Mouse (Mus musculus) embryonic stem cell, embryonic (primary cell): ENCODE results near the gene Pla1a.

Experiments used
- CTCF ChIA-PET, 4 experiments: fragments of 300-600 bp in 2 of 4; fragments of 350-600 bp in 2 of 4; sonication (Branson Sonifier 250); formaldehyde crosslinking; loops; one replicate each; lab custom pipeline; 2022; ENCODE audit warnings: inconsistent platforms in 2 of 4; lab: Charles Lee
- POLR2A ChIA-PET, 4 experiments: fragments of 300-600 bp in 2 of 4; fragments of 350-600 bp in 2 of 4; sonication (Branson Sonifier 250); formaldehyde crosslinking; loops; one replicate each; lab custom pipeline; 2022; ENCODE audit warnings: antibody characterized with exemption in 4 of 4, inconsistent platforms in 1 of 4; lab: Charles Lee

Gene Pla1a

DNA sequence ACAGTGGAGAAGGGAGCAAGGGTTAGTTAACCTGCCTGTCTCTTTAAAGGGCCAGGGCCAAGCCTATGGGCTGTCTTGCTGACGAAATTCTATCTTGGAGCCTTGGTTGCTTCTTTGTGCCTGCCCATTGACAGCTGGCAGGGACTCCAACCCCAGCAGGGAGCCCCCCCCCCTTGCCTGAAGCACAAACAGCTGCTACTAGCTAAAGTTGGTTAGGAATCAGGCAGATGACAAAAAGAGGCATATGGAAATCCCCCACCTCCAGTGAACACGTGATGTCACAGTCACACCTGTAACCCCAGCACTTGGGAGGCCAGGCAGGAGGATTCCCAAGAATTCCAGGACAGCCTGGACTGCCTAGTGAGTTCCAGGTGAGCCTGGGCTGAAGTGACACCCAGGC lies 72.6 kb downstream of the Pla1a start:
- POLR2A ChIA-PET = interaction anchor here in 3 of 4 experiments (0.6 to 1.8 kb wide), 10 partner anchors 8 to 123 kb away, joined by 3 to 5 read pairs (median 4); no protein-coding TSS in a partner anchor
- CTCF ChIA-PET = interaction anchor here in 2 of 4 experiments (0.6 to 1.0 kb wide), 2 partner anchors 81 to 123 kb away, joined by 3 to 7 read pairs; no protein-coding TSS in a partner anchor

DNA sequence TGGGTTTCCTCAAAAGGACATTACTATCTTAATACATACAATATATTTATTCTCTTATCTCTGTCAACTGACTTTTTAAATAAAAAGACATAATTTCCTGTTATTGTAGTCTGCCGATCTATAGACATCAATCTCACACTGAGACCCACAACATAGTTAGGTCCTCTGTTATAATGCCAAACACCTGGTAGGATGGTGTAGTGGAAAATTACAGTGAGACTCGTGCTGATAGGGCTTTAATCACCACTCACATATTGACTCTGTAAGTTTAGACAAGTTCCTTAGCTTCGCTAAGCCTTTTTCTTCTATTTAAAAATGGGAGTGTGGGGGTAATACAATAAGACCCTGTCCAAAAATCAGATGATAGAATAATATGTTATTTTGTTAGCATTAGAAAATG lies 73.1 kb downstream of the Pla1a start:
- ChIA-PET CTCF (interaction anchor here in 1 of 4 experiments (0.7 kb wide), 1 partner anchor 27 kb away, joined by 7 read pairs; no protein-coding TSS in a partner anchor), POLR2A (interaction anchor here (0.6 to 1.8 kb wide), 8 partner anchors 10 to 123 kb away, joined by 3 to 5 read pairs (median 4); no protein-coding TSS in a partner anchor)

DNA sequence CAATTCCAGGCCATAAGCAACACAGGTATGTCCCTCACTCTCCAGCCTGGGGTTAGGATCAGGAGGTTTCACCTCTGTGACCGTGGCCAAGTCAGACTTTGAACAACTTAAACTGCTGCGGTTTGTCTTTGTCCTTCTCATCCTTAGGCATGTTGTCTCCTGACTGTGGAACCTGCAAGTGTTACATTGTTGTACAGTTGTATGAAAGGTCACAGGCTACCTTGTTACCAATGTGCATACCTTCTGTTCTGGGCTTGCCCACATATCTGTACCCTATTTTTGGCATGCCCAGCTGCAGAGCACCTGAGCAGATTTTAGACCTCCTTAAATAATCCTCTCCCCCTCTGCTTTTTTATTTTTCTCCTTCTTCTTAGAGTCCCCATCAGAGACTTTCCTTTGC lies 73.7 kb downstream of the Pla1a start:
- ChIA-PET CTCF (interaction anchor here in 1 of 4 experiments (0.7 kb wide), 1 partner anchor 27 kb away, joined by 7 read pairs; no protein-coding TSS in a partner anchor), POLR2A (interaction anchor here in 2 of 4 experiments (0.5 to 1.7 kb wide), 2 partner anchors 69 to 97 kb away, joined by 5 read pairs; no protein-coding TSS in a partner anchor)

DNA sequence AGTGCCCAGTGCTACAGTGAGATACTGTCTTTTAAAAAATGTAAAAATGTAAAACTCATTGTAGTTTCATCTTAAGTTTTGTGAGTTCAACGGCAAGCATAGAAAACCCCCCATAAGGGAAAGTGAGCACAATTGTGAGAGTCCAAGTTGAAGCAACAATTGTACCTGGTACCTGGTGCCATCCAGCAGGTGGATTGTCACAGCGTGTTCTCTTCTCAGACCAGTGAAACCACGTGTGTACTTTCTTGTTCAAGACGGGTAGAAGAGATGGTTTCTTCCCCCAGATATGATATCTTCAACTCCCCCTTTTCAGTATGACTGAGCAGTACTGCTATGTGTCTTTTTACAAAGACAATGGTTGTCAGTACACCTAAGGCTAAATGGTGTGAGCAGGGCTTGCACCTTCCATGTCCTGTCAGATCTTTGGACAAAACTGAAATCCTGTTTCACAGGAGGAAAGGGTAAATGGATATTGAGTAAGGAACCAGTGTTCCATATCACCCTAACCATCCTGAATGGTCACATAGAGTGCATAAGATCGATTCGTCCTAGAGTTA lies 74.6 kb downstream of the Pla1a start:
- POLR2A ChIA-PET = interaction anchor here in 1 of 4 experiments (0.6 kb wide), 1 partner anchor 87 kb away, joined by 3 read pairs; no protein-coding TSS in a partner anchor
- CTCF ChIA-PET = no interaction called here

DNA sequence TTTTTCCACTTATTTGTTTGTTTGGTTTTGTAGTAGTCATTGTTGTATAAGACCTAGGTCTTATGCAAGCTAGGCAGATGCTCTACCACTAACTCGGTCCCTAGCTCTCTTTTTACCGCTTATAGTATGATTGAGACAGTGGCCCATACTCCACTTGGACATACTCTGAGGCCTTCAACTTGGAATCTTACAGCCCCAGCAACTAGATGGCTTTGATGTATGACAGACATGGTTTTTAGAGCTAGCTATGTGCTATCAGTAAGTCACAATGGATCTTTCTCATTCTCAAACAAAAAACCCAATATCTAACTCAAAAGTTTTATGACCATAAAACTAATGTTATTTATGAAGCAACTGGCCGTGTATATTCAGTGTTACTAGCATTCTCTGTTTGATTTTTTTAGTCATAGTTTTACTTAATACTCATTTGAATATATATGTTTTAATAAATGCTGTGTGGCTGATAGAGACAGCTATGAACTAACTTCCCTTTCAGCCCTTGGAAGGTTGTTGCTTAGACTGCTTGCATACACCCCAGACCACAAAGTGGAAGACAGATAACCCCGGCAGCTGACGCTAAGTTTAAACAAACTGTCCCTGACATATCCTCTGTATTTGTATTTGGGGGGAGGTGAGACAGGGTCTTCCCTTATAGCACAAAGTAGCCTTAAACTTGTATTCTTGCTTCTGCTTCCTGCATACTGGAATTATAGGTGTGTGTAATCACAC lies 78.6 kb downstream of the Pla1a start:
- POLR2A ChIA-PET = interaction anchor here in 3 of 4 experiments (0.5 to 1.5 kb wide), 13 partner anchors 13 to 217 kb away, joined by 3 to 5 read pairs (median 3); partner anchors contain the start of genes Cd80 (in 1 of the 3) and Maats1 (in 1 of the 3)

DNA sequence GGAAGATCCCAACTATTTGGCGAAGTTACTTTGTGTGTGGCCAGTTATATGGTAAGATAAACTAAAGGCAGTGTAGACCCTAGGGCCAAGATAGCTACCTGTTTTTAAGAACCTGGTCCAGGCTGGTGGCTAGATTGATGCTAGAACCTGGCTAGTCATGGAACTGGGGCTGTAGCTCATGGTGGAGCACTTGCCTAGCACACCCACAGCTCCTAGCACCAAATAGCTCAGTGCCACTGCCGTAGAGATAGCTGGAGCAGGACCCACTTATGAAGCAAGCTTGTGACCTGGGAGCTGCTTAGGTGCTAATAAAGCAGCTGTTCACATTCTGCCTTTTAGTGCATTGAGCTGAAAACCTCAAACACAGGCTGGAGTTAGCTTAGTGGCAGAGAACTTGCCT lies 79.3 kb downstream of the Pla1a start:
- POLR2A ChIA-PET = interaction anchor here in 3 of 4 experiments (0.5 to 1.5 kb wide), 12 partner anchors 12 to 204 kb away, joined by 3 to 5 read pairs (median 3); partner anchors contain the start of gene Cd80 (in 1 of the 3)
- CTCF ChIA-PET = interaction anchor here in 2 of 4 experiments (0.7 to 1.1 kb wide), 2 partner anchors 130 to 151 kb away, joined by 3 read pairs; no protein-coding TSS in a partner anchor

More for the DNA sequence above, 78.6 kb downstream of the Pla1a start:
- CTCF ChIA-PET = interaction anchor here in 2 of 4 experiments (0.7 to 1.1 kb wide), 2 partner anchors 129 to 150 kb away, joined by 3 read pairs; no protein-coding TSS in a partner anchor

DNA sequence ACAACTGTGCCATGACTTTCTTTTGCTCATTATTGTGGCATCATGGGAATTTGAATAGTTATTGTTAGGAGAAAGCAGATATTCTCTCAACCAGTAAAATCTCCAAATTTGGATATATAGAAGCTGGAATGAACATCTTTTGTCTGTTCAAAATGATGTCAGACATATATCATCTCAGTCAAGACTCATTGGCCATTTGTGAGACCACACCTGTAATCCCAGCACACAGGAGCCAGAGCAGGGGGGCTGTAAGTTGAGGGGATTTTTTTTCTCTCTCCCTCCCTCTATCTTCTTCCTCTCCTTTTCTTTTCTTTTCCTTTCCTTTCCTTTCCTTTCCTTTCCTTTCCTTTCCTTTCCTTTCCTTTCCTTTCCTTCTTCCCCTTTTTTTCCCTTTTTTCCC lies 80.1 kb downstream of the Pla1a start:
- POLR2A ChIA-PET = interaction anchor here in 3 of 4 experiments (0.6 to 1.2 kb wide), 5 partner anchors 11 to 205 kb away, joined by 3 to 4 read pairs (median 3); no protein-coding TSS in a partner anchor
- CTCF ChIA-PET = no interaction called here

DNA sequence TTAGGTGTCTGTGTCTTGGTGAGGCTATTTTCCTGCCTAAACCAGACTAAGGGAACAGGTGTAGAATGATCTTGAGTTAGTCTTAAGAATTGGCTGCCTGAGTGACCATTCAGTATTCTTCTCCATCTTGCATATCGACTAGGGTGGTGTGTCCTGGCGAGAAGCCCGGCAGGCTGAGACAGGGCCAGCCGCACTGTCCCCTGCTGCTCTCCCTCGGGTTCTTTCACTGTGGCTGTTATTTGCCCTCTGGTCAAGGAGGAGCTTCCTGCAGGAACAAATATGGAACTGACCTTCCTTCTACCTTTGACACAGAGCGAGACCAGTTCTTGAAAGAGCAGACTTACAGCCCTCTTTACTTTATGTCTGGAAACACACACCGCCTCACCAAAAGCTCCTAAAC lies 80.9 kb downstream of the Pla1a start:
- ChIA-PET CTCF (interaction anchor here in 1 of 4 experiments (0.9 kb wide), 1 partner anchor 154 kb away, joined by 3 read pairs; no protein-coding TSS in a partner anchor), POLR2A (interaction anchor here in 3 of 4 experiments (0.9 to 1.0 kb wide), 5 partner anchors 9 to 131 kb away, joined by 3 to 4 read pairs (median 3); no protein-coding TSS in a partner anchor)

DNA sequence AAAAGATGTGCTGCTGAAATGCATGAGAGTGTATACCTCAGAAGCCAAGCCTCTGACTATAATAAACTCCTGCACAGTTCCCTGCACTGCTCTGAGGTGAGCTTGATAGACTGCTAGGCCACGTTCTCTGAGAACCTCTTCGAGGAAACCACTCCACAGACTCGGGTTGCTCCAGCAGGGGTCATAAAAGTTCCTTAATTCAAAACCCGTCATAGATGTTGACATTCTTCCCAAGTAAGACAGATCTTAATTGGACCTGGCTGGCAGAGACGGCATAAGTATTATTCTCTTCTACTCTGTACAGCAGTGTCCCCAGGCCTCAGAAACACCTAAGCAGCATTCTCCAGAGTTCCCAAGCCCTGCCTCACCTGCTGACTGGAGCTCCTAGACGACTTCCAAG lies 82.0 kb downstream of the Pla1a start:
- ChIA-PET POLR2A (interaction anchor here in 2 of 4 experiments (0.8 to 2.1 kb wide), 3 partner anchors 9 to 125 kb away, joined by 3 to 8 read pairs (median 3); no protein-coding TSS in a partner anchor), CTCF (no interaction called here)

DNA sequence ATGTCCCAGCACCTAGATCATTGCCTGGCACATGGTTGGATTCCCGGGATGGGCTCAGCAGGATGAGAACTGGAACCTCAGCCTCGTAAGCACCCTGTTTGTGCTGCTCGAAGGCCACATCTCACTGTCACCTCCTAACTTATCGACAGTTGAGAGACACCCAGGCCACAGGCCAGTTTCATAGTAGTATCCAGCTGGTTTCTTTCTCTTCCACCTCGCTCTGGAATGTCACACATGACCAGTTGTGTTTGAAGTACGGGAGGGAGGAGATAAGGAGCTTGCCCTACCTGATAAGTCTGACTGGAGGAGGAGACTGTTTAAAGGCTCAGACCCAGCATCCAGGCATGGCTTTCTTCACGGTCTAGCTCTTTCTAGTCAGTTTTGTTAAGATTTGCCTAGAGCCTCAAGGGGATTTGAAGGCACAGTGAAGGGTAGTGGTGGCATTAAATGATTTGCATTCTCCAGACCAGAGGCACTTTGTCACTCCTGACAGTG lies 82.5 kb downstream of the Pla1a start:
- CTCF ChIA-PET = interaction anchor here in 3 of 4 experiments (0.6 to 1.5 kb wide), 3 partner anchors 67 to 156 kb away, joined by 4 to 19 read pairs (median 4); no protein-coding TSS in a partner anchor
- POLR2A ChIA-PET = interaction anchor here in 2 of 4 experiments (0.6 to 2.1 kb wide), 6 partner anchors 9 to 383 kb away, joined by 3 to 8 read pairs (median 3); no protein-coding TSS in a partner anchor

DNA sequence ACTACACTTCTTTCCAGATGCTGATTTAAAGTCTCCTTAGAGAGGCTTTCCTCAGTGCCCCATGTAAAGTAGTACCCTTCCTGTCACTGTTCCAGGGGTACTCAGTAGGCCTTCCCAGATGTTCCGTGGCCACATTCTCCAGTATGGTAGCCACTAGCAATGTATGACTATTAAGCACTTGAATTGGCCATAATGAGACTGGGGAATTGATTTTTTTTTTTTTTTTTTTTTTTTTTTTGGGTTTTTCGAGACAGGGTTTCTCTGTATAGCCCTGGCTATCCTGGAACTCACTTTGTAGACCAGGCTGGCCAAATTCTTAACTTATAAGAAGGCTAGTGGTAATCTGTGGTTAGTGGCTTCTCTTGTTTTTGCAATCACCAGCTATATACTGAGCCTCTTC lies 83.1 kb downstream of the Pla1a start:
- POLR2A ChIA-PET = interaction anchor here in 3 of 4 experiments (0.6 to 2.1 kb wide), 9 partner anchors 8 to 382 kb away, joined by 3 to 8 read pairs (median 3); no protein-coding TSS in a partner anchor
- CTCF ChIA-PET = interaction anchor here in 3 of 4 experiments (0.6 to 1.5 kb wide), 3 partner anchors 68 to 157 kb away, joined by 4 to 19 read pairs (median 4); no protein-coding TSS in a partner anchor

DNA sequence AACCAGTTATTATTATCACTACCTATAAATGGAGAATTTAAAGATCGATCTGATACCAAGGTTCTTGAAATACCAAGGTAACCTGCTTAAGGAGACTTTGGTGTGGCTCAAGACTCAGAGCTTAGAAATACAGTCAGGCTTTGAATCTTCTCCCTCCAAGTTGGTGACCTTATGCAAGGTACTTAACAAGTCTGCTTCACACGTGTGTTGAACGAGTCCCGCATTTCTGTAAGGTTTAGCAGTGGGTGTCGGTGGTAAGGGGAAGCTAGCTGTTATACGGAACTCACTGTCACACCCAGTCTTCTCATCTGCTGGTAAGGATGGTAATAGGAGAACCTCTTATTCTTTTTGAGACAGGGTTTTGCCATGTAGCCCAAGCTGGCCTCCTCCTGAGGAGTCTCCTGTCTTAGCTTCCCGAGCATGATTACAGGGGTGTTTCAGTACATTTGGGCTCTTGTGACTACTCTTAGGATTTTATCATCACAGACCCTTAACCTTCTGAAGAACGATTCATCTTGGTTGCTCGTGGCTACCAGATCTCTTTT lies 84.7 kb downstream of the Pla1a start:
- CTCF ChIA-PET = interaction anchor here in 1 of 4 experiments (1.5 to 4.7 kb wide), 2 partner anchors 124 to 135 kb away, joined by 3 to 23 read pairs; no protein-coding TSS in a partner anchor
- POLR2A ChIA-PET = interaction anchor here (0.6 to 2.4 kb wide), 13 partner anchors 8 to 479 kb away, joined by 3 to 9 read pairs (median 5); partner anchors contain the start of gene Adprh (in 1 of the 4)

DNA sequence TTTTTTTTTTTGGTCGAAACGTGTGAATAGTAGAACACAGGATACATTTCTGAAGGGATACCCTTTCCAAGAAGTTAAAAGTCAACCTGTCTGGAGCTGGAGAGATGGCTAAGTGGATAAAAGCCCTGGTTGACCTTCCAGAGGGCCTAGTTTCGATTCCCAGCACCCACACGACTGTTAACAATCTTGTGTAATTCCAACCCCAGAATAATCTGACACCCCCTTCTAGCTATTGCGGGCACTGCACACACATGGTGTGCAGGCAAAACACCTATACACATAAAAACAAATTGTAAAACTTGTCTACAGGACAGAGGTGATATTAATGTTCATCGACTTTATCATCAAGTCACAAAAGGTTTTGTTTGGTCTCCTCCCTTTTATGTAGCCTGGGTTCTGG lies 85.4 kb downstream of the Pla1a start:
- CTCF ChIA-PET = interaction anchor here in 2 of 4 experiments (1.2 to 4.7 kb wide), 6 partner anchors 22 to 158 kb away, joined by 3 to 25 read pairs (median 10); no protein-coding TSS in a partner anchor
- POLR2A ChIA-PET = interaction anchor here (0.6 to 3.2 kb wide), 38 partner anchors 8 to 478 kb away, joined by 3 to 12 read pairs (median 4); partner anchors contain the start of genes Popdc2 (in 2 of the 4), Timmdc1 (in 2 of the 4) and Adprh (in 1 of the 4)

DNA sequence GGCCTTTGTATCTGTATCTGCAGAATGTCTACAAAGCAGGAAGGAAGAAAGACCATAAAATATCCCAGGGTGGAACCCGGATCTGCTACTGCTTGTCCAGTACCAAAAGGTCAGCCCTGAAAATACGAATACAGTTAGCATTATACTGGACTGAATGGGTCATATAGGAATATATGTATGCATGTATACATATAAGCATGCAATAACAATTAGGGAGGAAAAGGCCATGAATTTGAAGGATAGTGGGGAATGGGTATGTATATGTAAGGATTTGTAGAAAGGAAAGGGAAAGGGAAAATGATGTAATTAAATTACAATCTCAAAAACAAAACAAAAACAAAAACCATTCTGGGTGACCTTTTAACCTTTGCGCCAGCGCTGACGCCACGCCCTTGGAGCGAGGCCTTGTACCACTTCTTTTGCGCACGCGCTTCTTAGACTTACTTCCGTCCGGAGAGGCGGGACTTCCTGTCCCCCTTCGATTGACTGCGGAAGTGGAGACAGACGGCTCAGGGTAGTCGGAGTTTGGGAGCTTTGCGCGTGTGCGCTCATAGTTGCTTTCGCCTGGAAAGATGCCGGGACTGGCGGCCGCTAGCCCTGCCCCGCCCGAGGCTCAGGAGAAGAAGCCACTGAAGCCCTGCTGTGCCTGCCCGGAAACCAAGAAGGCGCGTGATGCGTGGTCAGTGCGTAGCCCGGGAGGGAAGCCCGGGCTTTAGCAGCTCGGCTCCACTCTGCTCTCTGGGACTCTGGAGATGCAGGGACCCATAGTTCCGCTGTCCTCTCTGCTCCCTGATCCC lies 86.2 kb downstream of the Pla1a start, which contains the start of the genes Cox17 and Gm21987:
TSS of gene Cox17 (plus strand) at position 463 of the 797 bp plus-strand sequence.
TSS of gene Gm21987 (plus strand) at position 512 of the 797 bp plus-strand sequence.
- POLR2A ChIA-PET = interaction anchor here (0.5 to 3.2 kb wide), 48 partner anchors 9 to 203 kb away, joined by 3 to 12 read pairs (median 4); partner anchors contain the start of genes Adprh (in 2 of the 4), Popdc2 (in 2 of the 4), Timmdc1 (in 2 of the 4) and Poglut1 (in 1 of the 4)
- CTCF ChIA-PET = interaction anchor here in 3 of 4 experiments (0.6 to 4.7 kb wide), 11 partner anchors 10 to 160 kb away, joined by 3 to 25 read pairs (median 3); partner anchors contain the start of gene Pla1a (in 1 of the 3)
